ENCODE assay signal across 11 mouse cellular contexts in the genomic region with DNA sequence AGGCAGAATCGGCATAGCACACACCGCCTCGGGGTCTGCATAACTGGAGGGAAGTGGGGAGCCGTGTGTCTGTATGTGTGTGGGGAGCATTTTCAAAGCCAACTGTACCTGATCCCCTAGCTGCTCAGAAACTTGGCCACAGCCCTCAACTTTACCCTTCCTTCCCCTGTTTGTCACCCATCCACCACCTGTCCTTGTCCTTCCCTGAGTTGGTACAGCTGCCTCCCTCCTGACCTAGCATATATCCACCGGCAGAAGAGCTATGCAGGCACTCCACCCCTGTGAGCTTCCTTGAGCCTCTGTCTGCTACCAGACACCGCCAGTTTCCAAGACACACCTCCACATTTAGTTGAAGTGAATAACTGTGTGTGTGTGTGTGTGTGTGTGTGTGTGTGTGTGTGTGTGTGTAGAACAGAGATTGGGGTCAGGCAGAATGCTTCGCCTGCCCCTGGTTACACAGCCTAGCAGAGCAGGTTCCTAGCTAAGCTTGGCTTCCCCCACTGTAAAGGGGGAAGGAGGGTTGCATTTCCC. TPM values are rescaled to one million over a fixed set of nuclear protein-coding genes. Genes with fewer than 3 reads are reported as not detected.
DNase-seq lines count a peak whose midpoint lies in the region; ATAC-seq and TF ChIP-seq lines count a peak whose summit lies in the region.
"Had no signal": no experiment of that assay in that cellular context is flagged by ENCODE, and none has a peak within 500 bp of the region (broad histone marks: within the 10 kb centered on the region; RNA-seq: fewer than 3 reads in every experiment).

No protein-coding gene starts in this region.

- TF ChIP-seq CTCF in kidney, adult 2 months (conservative IDR thresholded peaks at IDR 0.05; ENCODE audit: insufficient read depth, insufficient read length, low read depth, low read length): no peak

- peak; percentile 58 for ATAC-seq in embryonic facial prominence, embryonic 14.5 days (ENCODE audit: low read depth)
- ATAC-seq in hindbrain, embryonic 15.5 days (ENCODE audit: low FRiP score, low read depth): no peak

- intact Hi-C loops in left cerebral cortex, postnatal 10 days (cut with DNase I): loop anchor here (5.0 kb wide), 1 partner anchor 91 kb away; no protein-coding TSS in a partner anchor

- peaks cover 4% of the 10 kb centered on the region; the same call in 1 of the 2 replicates for H3K4me1 ChIP-seq in kidney, adult 2 months (ENCODE audit: control insufficient read depth, insufficient read depth, low read length)
- H3K4me1 ChIP-seq in embryonic facial prominence, embryonic 14.5 days (ENCODE audit: control insufficient read depth, insufficient read depth, low read length): peaks cover 35% of the 10 kb centered on the region
- H3K4me1 ChIP-seq in hindbrain, embryonic 15.5 days (replicated peaks): peaks cover 56% of the 10 kb centered on the region

- H3K79me2 ChIP-seq in myocyte (ENCODE audit: control insufficient read depth, insufficient read depth): no peaks in the 10 kb centered on the region

- no peaks in the 10 kb centered on the region for H3K36me3 ChIP-seq in kidney, adult 2 months (ENCODE audit: control insufficient read depth, insufficient read depth, low read length)
- no peaks in the 10 kb centered on the region; the same call in 1 of the 2 replicates for H3K36me3 ChIP-seq in embryonic facial prominence, embryonic 14.5 days (ENCODE audit: control insufficient read depth, insufficient read depth, low read length)
- no peaks in the 10 kb centered on the region for H3K36me3 ChIP-seq in hindbrain, embryonic 15.5 days
- peaks cover 6% of the 10 kb centered on the region for H3K36me3 ChIP-seq in myocyte (ENCODE audit: control insufficient read depth, insufficient read depth)

- H3K4me2 ChIP-seq in embryonic facial prominence, embryonic 14.5 days (ENCODE audit: low read depth, low read length): no peak overlapping the region
- no peak overlapping the region for H3K4me2 ChIP-seq in hindbrain, embryonic 15.5 days
- peak overlapping the region; percentile 24 for H3K4me2 ChIP-seq in myocyte (ENCODE audit: low read depth)

- no peaks in the 10 kb centered on the region for H3K27me3 ChIP-seq in kidney, adult 2 months (replicated peaks; ENCODE audit: control insufficient read depth, insufficient read depth, low read length)
- H3K27me3 ChIP-seq in embryonic facial prominence, embryonic 14.5 days (replicated peaks; ENCODE audit: control insufficient read depth, insufficient read depth, low read length): no peaks in the 10 kb centered on the region
- H3K27me3 ChIP-seq in hindbrain, embryonic 15.5 days: no peaks in the 10 kb centered on the region
- no peaks in the 10 kb centered on the region for H3K27me3 ChIP-seq in myocyte (ENCODE audit: control insufficient read depth, insufficient read depth, insufficient read length)

- TF ChIP-seq POLR2A in kidney, adult 2 months (IDR thresholded peaks at IDR 0.05; ENCODE audit: low read depth, low read length): no peak
- TF ChIP-seq POLR2A in myocyte (IDR thresholded peaks at IDR 0.05; ENCODE audit: insufficient read length, low read depth): no peak

- H3K9me3 ChIP-seq in embryonic facial prominence, embryonic 14.5 days (ENCODE audit: control insufficient read depth, low read length): no peaks in the 10 kb centered on the region
- H3K9me3 ChIP-seq in hindbrain, embryonic 15.5 days: no peaks in the 10 kb centered on the region

- 0 out of 2 replicates have a peak overlapping the region, but pooled peaks have one; percentile 0 for H3K27ac ChIP-seq in kidney, adult 2 months (ENCODE audit: insufficient read depth, low read depth, low read length)
- H3K27ac ChIP-seq in embryonic facial prominence, embryonic 14.5 days (replicated peaks; ENCODE audit: low read depth, low read length): no peak overlapping the region; the same call in 1 of the 2 replicates
- peak overlapping the region; percentile 2; the same call in 1 of the 2 replicates for H3K27ac ChIP-seq in hindbrain, embryonic 15.5 days (replicated peaks)

- no peak overlapping the region for H3K4me3 ChIP-seq in kidney, adult 2 months (ENCODE audit: insufficient read depth, low read depth, low read length)
- no peak overlapping the region for H3K4me3 ChIP-seq in embryonic facial prominence, embryonic 14.5 days (ENCODE audit: low read depth, low read length)
- H3K4me3 ChIP-seq in hindbrain, embryonic 15.5 days: no peak overlapping the region
- no peak overlapping the region for H3K4me3 ChIP-seq in myocyte
- H3K4me3 ChIP-seq: heart, adult 2 months had no signal

- WGBS in kidney, adult 2 months: 46% methylated on average over 7 of the region's 7 CpGs
- 35% methylated on average over 7 of the region's 7 CpGs for WGBS in embryonic facial prominence, embryonic 14.5 days
- WGBS in hindbrain, embryonic 15.5 days: 58% methylated on average over 7 of the region's 7 CpGs

- DNase-seq in kidney, adult 2 months: no peak
- DNase-seq in kidney, postnatal 25 days: no peak
- DNase-seq in embryonic facial prominence, embryonic 14.5 days (ENCODE audit: low spot score): peak; percentile 54
- DNase-seq in left cerebral cortex, postnatal 10 days (ENCODE audit: extremely low spot score in 1 of 2, low spot score in 2 of 2): no peak
- DNase-seq in layer of hippocampus, adult 9-11 months: no peak
- DNase-seq: cerebellum, adult 11 months; lung, adult 2 months; right cerebral cortex, postnatal 14 days had no signal

- no peak overlapping the region for H3K9ac ChIP-seq in embryonic facial prominence, embryonic 14.5 days (ENCODE audit: low read depth, low read length)
- H3K9ac ChIP-seq in hindbrain, embryonic 15.5 days: no peak overlapping the region

- no peak overlapping the region for H3ac ChIP-seq in myocyte (ENCODE audit: control insufficient read depth, insufficient read length)

TF ChIP-seq in myocyte, 11 proteins besides CTCF, POLR2A, EP300 and RAD21:
- TF ChIP-seq TCF3 (IDR thresholded peaks at IDR 0.05; ENCODE audit: insufficient read length, low read depth): no peak
- TF ChIP-seq MAX (IDR thresholded peaks at IDR 0.05; ENCODE audit: low read depth): no peak
- no peak for TF ChIP-seq POLR2AphosphoS2 (IDR thresholded peaks at IDR 0.05; ENCODE audit: insufficient read length, low read depth)
- peak in 2 of 3 experiments; percentile 93 to 96 for TF ChIP-seq MYOD1 (IDR thresholded peaks at IDR 0.05; ENCODE audit: control insufficient read depth in 1 of 3, insufficient read length in 2 of 3, low read depth in 2 of 3)
- peak in 1 of 3 experiments; percentile 48 for TF ChIP-seq MYOG (IDR thresholded peaks at IDR 0.05; ENCODE audit: control insufficient read depth in 1 of 3, insufficient read depth in 1 of 3, insufficient read length in 2 of 3, low read depth in 2 of 3)
- TF ChIP-seq TCF12 (IDR thresholded peaks at IDR 0.05; ENCODE audit: insufficient read depth, poor library complexity, severe bottlenecking): peak; percentile 4
- TF ChIP-seq CEBPB (IDR thresholded peaks at IDR 0.05; ENCODE audit: insufficient read depth, poor library complexity, severe bottlenecking): no peak
TF ChIP-seq in myocyte: peak in this region for 3.

RNA-seq across cellular contexts. Expression of a gene that starts 27.9 kb away (rescaled TPM):
- 145 and 157 TPM in 2 replicates for polyA plus RNA-seq in kidney, adult 2 months (2012; rRNA removed)
- polyA plus RNA-seq in embryonic facial prominence, embryonic 14.5 days (2014; fragmentation: Nextera tagmentation; extraction: Ambion mirVana): 47.8 and 54.9 TPM in 2 replicates
- 69.5 and 73.3 TPM in 2 replicates for polyA plus RNA-seq in hindbrain, embryonic 15.5 days (2015; fragmentation: Nextera tagmentation; extraction: Ambion mirVana)
- 39.9 TPM for polyA plus RNA-seq in myocyte (2012; fragmentation: generic; extraction: Trizol)
- total RNA-seq in left cerebral cortex, postnatal 10 days (2021): 100 to 1,000 TPM; 100 to 105 TPM
